Mouse (Mus musculus) adrenal gland, adult (tissue): Measurements from ENCODE around the gene Sun3.
A peak's percentile ranks its signal among the peaks of the same experiment; 100 is the strongest.

Experiments
- DNase-seq, 2 experiments: peaks; one replicate each; pipeline ENCODE4 v3.0.0; 2022 to 2023; ENCODE audit warnings: low spot score in 1 of 2; ENCODE audit not compliant: inconsistent age in 2 of 2

Gene Sun3

DNA sequence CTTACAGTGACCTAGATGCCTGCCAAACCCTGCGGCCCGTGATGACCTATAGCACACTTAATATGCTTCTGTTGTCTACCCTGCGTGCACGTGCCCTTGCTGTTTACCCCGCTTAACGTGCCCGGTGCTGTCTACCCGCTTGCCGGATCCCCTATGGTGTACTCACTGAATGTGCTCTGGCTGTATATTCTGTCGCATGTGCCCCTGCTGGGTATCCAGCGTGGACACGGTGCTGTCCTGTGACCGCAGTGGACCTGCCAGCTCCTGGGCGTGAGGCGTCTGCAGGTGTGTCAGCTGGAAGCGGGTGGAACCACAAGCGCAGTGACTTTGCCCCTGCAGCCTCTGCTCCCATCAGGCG is at the start of gene Sun3:
Sun3 (minus strand) TSS at position 289 of the 358 bp plus-strand sequence.
- no peak for DNase-seq

DNA sequence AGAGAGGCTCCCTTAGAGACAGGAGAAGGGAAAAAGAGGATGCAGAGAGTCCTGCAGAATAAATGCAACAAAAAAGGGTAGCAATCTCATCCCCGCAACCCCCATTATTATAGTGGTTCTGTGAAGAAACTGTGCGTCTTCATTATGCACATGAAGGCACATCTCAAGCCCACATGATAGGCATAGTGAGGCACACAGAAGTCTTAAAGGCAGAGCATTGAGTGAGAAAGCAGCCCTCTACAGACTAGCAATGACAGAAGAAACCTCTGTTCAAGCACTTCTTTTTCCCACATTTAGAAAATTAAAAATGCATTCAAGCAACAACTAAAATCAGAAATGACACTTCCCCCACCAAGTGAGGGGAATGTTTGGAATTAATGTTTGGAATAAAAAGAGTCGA is 27.7 kb upstream of the Sun3 start:
- DNase-seq = no peak

DNA sequence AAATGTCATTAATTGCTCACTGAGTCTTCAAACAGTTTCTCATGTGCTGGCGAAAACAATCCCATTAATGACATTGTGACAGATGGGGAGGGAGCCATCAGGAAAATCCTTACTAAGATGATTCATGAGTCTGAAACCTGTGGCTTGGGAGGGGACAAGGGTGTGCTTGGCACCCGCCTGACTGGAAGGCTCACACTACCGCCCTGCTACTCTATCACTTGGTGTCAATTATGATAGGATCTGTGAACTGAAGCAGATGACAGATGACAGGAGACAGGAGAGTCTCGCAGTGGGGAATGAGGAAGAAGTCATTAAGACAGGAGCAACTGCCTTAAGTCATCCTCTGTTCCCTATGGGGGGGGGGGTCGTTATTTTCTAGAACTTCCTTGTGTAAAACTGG is 11.7 kb upstream of the Sun3 start:
- no peak for DNase-seq

DNA sequence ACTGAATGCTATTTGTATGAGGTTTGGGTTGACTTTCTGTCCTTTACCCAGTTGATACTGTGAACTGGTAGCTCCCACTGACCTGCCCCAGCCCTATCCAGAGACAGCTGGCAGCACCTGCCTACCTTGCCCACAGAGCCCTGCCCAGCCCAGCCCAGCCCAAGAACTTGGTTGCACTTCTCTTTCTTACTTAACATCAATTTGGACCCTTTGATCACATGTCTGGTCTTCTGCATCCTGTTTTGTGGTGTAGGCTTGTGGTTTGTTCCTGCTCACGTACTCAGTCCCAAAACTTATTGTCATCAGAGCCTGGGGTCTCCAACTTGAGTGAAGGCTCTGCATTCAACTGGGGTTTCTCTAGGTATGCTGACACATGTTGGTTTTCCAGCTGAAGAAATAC is 11.2 kb upstream of the Sun3 start:
- DNase-seq = no peak

DNA sequence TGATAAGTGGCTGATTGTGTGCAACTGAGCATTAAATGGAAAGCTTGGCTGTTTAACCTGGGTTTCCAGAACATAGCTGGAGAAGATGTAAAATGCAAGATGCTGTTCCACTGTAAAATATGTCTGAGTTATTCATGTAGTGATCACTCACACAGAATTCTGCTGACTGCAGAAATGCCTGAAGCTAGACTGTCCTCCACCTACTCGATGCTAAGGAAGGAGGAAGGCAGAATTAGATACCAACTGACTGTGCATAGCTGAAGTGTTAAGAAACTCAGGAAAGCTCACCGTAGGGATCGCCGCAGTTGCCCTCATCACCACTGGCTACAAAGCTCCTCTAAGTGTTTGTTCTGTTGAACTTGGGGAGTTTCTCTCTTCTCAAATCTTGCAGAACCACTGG is 8.9 kb upstream of the Sun3 start:
- no peak for DNase-seq

DNA sequence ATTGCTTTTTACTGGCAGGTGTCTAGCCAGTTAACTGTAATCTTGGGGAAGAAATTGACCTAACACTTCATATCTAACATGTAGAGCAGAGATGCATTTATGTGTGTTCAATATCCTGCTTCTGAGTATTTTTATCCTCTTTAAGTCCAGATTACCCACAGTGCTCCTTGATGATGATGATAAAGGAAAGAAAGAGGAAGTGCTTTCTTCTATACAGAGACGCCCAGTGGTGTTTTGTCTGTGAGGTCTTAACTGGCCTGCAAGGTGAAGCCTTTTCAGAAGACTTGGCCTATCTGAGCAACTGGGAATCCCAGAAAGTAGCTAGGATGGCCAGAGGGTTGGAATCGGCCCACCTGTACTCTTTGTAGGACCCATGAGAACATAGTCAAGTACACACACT is 8.1 kb upstream of the Sun3 start:
- no peak for DNase-seq

DNA sequence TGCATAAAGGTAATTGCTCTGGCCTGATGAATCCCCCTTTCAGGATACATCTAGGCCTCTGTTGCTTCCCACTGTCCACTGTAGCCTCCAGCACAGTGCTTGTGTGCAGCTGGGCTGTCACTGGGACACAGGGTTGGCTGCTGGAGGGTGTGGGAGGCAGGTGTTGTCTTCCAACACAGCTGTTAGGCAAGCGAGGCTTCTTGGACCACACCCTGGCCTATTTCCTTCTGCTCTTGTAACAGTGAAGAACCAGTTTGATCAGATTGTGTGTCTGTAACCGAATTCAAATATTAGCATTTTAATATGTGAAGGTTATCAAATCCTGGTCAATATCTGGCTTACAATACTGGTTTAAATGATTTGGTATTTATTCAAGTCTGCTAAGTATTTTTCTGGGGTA is 3.1 kb upstream of the Sun3 start:
- DNase-seq = no peak

DNA sequence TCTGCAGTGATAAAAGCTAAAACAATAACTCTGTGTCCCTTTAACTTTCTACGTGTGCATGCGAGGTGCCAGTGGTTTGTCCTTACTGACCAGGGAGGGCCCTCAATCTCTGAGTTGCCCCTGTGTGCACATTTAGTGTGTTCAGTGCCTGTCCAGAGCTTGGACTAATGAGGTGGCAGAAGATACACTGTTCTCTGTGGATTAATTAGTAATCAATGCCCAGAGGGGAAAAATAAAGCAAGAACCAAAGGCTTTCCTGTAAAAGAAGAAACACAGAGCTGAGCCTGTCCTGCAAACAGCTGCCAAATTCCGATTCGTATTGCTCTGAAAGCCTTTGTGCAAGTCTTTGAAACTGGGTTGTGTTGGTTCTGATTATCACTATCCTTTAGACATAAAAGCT is 1.4 kb upstream of the Sun3 start:
- no peak for DNase-seq

DNA sequence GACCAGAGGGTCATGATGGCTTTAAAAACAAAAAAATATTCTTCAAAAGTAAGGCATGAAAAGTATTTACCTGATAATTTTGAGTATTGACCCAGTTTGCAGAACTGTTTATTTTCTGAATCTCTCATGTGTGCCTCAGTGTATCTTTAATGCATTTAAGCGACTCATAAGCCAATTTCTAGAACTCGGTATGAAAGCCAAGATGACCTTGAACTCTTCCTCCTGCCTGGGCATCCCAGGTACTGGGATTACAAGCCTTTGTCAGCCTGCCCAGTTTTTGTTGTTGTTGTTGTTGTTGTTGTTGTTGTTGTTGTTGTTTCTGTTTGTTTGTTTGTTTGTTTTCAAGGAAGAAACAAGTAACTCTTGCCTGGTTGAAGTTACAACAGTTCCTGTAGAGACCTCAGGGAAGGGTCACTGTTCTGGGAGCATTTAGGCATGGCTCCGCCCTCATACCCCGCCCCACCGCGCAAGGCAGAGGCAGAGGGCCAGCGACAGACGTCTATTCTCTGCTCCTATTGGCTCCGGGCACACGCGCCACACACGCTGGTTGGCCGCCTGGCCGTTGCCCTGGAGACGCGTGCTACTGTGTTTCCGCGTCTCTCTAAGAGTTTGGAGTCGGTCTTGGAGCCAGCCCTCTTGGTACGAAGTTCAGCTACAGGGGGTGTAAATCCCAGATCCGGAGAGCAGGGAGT is 634 bp downstream of the Sun3 start, which contains the start of gene Gm11992:
Gm11992 (plus strand) TSS at position 584 of the 692 bp plus-strand sequence.
- DNase-seq = peak; percentile 88 to 94

DNA sequence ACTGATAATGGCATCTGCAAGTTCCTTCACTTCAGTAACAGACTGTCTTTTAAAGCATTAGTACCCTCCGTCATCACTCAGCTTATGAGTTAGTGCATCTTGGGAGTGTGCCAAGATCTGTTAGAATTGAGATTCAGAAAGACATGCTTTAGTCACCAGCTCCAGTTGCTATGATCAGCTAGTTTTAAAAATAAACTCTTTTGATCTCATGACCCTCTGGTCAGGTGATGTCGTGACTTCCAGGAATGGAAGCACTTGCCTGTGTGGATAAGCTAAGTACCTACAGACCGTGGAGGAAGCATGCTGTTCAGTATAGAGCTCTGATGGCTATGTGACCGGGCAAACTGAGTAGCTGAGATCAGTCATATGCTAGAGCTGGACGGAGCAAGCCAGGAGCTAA is 1.7 kb downstream of the Sun3 start:
- DNase-seq = peak in 1 of 2 experiments; percentile 60

DNA sequence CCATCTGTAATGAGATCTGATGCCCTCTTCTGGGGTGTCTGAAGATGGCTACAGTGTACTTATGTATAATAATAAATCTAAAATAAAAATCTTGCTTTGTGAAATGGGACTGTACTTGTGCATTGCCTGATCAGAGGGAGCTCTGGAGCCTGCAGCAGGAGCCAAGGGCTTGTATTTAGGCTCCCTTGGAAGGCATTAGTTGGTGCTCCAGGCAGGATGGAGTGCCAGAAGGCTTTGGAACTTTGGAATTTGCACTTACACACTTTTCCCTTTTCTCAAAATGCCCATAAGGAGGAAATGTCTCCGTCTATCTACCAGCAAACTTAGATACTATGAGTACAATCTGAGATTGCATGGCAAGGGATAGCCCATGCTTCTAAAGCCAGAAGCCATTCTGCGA is 2.2 kb downstream of the Sun3 start:
- DNase-seq = no peak

DNA sequence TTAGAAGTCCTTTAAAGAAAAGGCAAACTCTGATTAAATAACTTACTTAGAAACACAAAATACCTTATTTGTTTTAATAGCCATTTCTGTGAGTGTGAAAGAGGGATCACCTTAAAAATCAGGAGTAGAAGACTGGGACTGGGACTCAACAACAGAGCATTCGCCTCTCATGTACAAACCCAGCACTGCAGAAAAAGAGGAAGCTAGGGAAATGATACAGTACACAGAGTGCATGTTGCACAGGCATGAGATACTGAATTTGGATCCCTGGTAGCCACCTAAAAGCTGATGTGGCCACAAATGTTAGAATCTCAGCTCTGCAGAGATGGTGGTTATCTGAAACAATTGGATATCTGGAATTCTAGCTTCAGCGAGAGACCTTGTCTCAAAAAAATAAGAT is 17.3 kb downstream of the Sun3 start:
- DNase-seq = no peak

DNA sequence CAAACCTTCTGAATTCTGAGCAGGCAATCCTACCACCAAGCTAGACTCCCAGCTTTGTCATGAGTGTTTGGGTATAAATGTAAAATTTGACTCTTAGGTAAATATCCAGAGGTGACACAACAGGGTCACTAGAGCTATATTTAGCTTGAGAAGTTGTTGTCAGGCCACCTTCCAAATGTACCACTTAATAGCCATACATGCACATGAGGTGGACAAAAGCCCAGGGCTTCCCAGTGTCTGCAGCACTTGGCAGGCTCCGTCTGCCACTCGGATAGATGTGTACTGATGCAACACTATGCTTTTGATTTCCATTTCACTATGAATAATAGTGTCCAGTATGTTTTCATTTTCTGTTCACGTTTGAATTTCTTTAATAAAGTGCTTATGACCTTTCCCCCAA is 23.6 kb downstream of the Sun3 start:
- no peak for DNase-seq

DNA sequence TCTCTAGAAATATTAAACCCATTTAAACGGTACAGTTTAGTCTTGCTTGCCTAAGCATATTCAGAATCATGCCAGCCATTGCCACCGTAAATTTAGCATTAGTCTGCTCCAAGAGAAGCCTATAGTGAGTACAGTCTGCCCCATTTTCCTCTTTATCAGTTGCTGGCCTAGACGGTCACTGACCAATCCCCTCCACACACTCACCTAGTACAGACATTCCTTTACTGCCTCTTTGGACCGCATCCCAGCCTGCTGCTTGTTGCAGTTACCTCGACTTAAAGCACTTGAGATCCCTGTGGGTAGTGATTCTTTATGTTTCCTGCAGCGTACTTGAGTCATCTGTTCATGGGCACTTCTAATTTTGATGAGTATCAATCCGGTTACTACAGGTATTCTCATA is 24.0 kb downstream of the Sun3 start:
- DNase-seq = no peak

DNA sequence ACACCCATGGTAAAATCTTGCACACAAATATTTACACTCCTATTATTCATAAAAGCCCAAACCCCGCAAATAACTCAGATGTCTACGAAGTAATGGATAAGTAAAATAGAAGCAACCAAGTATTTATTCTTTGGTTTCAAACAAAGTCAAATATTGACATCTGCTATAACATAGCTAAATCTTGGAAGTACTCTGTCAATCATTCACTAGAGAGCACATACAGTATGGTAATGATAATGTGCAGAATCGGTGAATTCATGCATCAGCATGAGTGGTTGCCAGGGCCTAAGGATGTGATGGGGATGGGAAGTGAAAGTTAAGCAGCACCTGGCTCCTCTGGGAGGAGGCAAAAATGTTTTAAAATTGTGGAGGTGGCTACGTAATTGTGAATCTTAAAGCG is 28.6 kb downstream of the Sun3 start:
- no peak for DNase-seq

DNA sequence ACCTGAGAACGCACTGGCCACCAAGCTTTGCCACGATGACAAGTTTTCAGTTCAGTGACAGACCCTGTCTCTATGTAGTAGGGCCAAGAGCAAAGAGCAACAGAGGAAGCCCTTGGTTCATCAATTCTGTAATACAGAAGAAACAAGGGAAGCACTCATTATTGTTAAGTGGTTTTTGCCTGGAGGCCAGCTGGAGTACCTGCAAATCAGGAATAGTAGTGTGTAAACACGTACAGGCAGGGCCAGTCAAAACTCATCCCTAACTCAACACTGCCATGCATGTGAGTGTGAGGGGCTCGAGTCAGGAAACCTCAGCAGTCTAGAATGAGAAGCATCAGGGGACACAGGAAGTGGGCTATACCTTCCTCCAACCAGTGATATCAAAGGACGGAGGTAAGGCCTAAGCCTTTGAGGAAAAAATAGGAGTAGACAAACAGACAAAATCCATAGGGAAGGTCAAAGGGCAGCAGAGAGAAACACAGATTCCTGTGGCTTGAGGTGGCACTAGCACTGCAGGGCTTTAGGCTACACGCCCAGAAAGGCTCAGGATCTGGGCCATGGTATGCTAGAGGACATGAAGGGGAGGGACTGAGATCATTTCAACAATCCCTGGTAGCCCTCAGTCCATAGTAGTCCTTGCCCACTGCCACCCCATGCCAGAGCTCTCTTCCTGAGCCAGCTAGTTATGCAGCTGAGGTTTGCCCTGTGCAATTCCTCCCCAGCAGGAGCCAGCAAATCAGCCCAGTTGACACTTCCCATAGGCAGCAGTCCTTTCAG is 30.1 kb downstream of the Sun3 start:
- no peak for DNase-seq

DNA sequence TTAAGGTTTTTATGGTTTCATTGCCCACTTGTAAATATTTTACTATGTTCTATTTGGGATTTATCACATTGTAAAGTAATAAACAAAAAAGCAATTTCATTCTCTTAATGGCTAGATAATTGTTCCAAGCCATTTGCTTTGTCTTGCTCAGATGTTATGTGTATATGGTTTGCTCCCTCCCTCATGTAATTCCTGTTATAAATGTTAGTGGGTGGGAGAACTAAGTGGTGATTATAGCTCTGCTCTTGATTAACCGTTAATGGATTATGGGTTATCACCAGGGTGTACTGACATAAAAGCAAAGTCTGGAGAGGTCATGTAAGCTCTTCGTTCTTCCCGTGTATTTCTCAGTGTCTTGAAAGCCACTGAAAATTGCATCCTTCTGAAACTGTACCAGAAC is 34.1 kb downstream of the Sun3 start:
- no peak for DNase-seq

DNA sequence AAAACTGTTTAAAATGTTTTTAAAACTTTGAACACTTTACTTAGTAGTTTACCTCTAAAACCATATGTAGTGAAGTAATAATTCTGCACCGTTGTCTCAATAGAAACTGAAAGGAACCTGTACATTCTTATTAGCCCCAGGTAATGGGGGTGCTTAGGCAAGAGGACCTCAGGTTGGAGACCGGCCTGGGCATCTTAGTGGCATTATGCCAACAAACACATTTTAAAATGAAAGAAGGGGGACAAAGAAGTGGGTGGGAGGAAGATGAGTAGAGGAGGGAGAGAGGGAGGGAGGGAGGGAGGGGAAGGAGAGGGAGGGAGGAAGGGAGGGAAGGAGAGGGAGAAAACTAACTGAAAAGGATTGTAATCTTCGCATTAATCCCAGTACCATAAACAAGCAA is 37.4 kb downstream of the Sun3 start:
- no peak for DNase-seq

DNA sequence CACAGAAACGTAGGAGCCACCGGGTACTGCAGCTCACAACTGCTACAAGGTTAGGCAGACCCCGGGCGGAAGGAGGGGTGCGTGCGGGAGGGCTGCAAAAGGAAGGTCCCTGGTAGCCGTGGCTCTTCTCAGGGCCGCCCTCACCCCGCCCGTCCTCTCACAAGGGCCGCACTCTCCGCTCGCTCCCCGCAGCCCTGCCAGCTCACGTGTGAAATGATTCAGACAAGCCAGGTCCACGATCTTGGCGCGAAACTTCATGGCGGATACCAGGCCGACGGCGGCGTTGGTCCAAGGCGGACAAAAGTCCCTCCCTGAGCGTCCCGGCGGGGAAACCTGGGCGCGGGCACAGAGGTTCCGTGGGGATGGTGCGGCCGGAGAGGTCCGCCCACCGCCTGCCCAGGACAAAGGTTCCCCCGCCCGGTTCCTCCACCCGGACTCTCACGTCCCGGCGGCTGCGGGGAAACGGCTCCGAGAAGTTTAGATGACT is 37.9 kb downstream of the Sun3 start, which contains the start of gene Hus1:
Hus1 (minus strand) TSS at position 339 of the 487 bp plus-strand sequence.
- peak; percentile 92 to 97 for DNase-seq

DNA sequence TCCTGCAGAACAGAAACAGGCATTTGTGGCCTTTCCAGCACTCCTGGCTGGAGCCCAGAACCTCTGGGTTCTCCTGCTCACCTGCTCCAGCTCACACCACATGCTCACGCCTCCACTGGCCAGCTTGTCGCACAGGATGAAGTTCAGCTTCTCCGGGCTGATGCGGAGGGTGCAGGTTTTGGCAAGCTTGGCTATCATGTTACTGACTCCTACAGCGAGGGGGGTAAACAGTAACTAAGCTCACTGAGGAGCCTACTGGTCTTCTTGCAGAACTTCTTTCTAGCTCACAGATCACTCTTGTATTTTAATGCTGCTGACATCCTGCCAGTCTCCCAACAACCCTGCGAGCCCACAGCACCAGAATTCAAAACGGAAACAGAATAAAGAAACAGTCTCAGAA is 38.4 kb downstream of the Sun3 start:
- DNase-seq = peak in 1 of 2 experiments; percentile 38

DNA sequence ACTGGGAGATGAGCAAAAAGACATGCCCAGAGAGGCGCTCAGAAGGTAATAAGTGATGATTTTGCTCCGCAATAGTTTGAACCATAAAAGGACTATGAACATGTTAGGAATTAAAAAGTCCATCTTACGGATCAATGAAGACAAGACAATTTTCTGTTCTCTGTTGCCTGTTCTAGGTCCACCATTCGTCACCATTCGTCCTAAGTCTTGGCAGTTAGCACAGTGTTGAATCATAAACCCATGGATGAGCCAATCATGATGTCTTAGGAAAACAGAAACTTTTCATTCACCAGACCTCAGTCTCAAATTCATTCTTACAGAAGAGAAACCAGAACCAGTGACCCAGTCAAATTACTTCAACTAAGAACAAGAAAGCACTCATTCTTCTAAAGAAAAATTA is 40.0 kb downstream of the Sun3 start:
- no peak for DNase-seq

DNA sequence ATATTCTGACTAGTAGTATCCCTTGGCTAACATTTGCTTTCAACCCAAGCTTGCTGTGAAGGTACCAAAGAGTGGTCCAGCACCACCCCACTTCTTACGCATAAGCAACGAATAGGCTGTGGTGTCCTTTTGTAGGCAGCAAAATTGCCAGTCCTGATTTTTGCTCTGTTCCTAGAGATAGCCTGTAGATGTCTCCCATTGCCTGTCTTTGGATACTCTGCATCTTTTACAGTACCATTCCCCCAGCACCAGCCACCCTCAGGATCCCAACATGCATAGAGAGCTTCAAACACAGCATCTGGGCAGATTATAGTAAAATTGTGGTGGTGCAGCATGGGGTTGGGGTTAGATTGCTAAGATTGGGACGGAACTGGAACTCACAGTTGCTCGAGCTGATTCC is 60.7 kb downstream of the Sun3 start:
- DNase-seq = no peak
